29 mouse cellular contexts compared by ENCODE assay signal in genomic region chr8:118662001-118662829, GRCm38 (mm10).
DNase-seq lines count a peak whose midpoint lies in the region; ATAC-seq lines count a peak whose summit lies in the region.
"Had no signal": no experiment of that assay in that cellular context is flagged by ENCODE, and none has a peak within 500 bp of the region (broad histone marks: within the 10 kb centered on the region; RNA-seq: fewer than 3 reads in every experiment).

No protein-coding gene starts in this region.

- no peaks in the 10 kb centered on the region for H3K36me3 ChIP-seq in heart, embryonic 11.5 days (ENCODE audit: control insufficient read depth, insufficient read depth, low read length)
- no peaks in the 10 kb centered on the region for H3K36me3 ChIP-seq in kidney, embryonic 16.5 days (ENCODE audit: insufficient read depth, low read length)
- H3K36me3 ChIP-seq in embryonic facial prominence, embryonic 14.5 days (ENCODE audit: control insufficient read depth, insufficient read depth, low read length), result no peaks in the 10 kb centered on the region
- no peaks in the 10 kb centered on the region for H3K36me3 ChIP-seq in midbrain, embryonic 15.5 days (replicated peaks)
- H3K36me3 ChIP-seq: embryonic facial prominence, embryonic 12.5 days; forebrain, embryonic 12.5 days; kidney, embryonic 15.5 days; liver, embryonic 12.5 days; midbrain, embryonic 10.5 days; stomach, embryonic 15.5 days had no signal

- no peak overlapping the region for H3K27ac ChIP-seq in heart, embryonic 11.5 days (ENCODE audit: low read depth, low read length)
- H3K27ac ChIP-seq in kidney, embryonic 16.5 days (ENCODE audit: low read length), result no peak overlapping the region
- no peak overlapping the region for H3K27ac ChIP-seq in embryonic facial prominence, embryonic 14.5 days (replicated peaks; ENCODE audit: low read depth, low read length)
- no peak overlapping the region for H3K27ac ChIP-seq in midbrain, embryonic 15.5 days
- H3K27ac ChIP-seq: embryonic facial prominence, embryonic 12.5 days; forebrain, embryonic 12.5 days; kidney, embryonic 15.5 days; liver, embryonic 12.5 days; midbrain, embryonic 10.5 days; stomach, embryonic 15.5 days had no signal

- peaks cover 6% of the 10 kb centered on the region; the same call in 1 of the 2 replicates for H3K9me3 ChIP-seq in heart, embryonic 11.5 days (replicated peaks; ENCODE audit: control insufficient read depth, low read length)
- H3K9me3 ChIP-seq in kidney, embryonic 16.5 days (ENCODE audit: low read length), result no peaks in the 10 kb centered on the region; the same call in 1 of the 2 replicates
- H3K9me3 ChIP-seq in embryonic facial prominence, embryonic 14.5 days (ENCODE audit: control insufficient read depth, low read length), result peaks cover 17% of the 10 kb centered on the region
- no peaks in the 10 kb centered on the region for H3K9me3 ChIP-seq in midbrain, embryonic 15.5 days
- H3K9me3 ChIP-seq: embryonic facial prominence, embryonic 12.5 days; forebrain, embryonic 12.5 days; kidney, embryonic 15.5 days; midbrain, embryonic 10.5 days; stomach, embryonic 15.5 days had no signal

- DNase-seq in heart, postnatal 4 days, result no peak
- peak; percentile 9 for DNase-seq in kidney, postnatal 10 days
- peak; percentile 65 for DNase-seq in 3T3-L1 (ENCODE audit: low read depth, low spot score)
- DNase-seq in embryonic facial prominence, embryonic 14.5 days (ENCODE audit: low spot score), result peak; percentile 42
- DNase-seq: adrenal gland, adult 2 months; adrenal gland, postnatal 36 days; cerebellum, adult 18-20 months; forebrain, postnatal 0 days; gastrocnemius, postnatal 14 days; heart, adult 11 months; heart, postnatal 14 days; kidney, adult 18-20 months; kidney, postnatal 4 days; layer of hippocampus, postnatal 36 days; left cerebral cortex, postnatal 4 days; liver, postnatal 0 days; right cerebral cortex, postnatal 25 days had no signal

- H3K9ac ChIP-seq in heart, embryonic 11.5 days (ENCODE audit: low read depth, low read length), result no peak overlapping the region
- H3K9ac ChIP-seq in kidney, embryonic 16.5 days (replicated peaks; ENCODE audit: low read length), result no peak overlapping the region
- H3K9ac ChIP-seq in embryonic facial prominence, embryonic 14.5 days (ENCODE audit: low read depth, low read length), result no peak overlapping the region
- H3K9ac ChIP-seq in midbrain, embryonic 15.5 days, result no peak overlapping the region
- H3K9ac ChIP-seq: embryonic facial prominence, embryonic 12.5 days; forebrain, embryonic 12.5 days; forebrain, postnatal 0 days; kidney, embryonic 15.5 days; liver, embryonic 12.5 days; liver, postnatal 0 days; stomach, embryonic 15.5 days had no signal

- no peaks in the 10 kb centered on the region for H3K4me1 ChIP-seq in heart, embryonic 11.5 days (ENCODE audit: control insufficient read depth, insufficient read depth, low read length)
- no peaks in the 10 kb centered on the region for H3K4me1 ChIP-seq in kidney, embryonic 16.5 days (ENCODE audit: insufficient read depth, low read length)
- no peaks in the 10 kb centered on the region for H3K4me1 ChIP-seq in embryonic facial prominence, embryonic 14.5 days (ENCODE audit: control insufficient read depth, insufficient read depth, low read length)
- H3K4me1 ChIP-seq in midbrain, embryonic 15.5 days, result 0 out of 2 replicates have a peak, but pooled peaks cover 6% of the 10 kb centered on the region
- H3K4me1 ChIP-seq: embryonic facial prominence, embryonic 12.5 days; forebrain, embryonic 12.5 days; kidney, embryonic 15.5 days; liver, embryonic 12.5 days; midbrain, embryonic 10.5 days; stomach, embryonic 15.5 days had no signal

- H3K27me3 ChIP-seq in heart, embryonic 11.5 days (ENCODE audit: control insufficient read depth, insufficient read depth, low read length), result no peaks in the 10 kb centered on the region
- no peaks in the 10 kb centered on the region for H3K27me3 ChIP-seq in kidney, embryonic 16.5 days (ENCODE audit: insufficient read depth, low read length)
- no peaks in the 10 kb centered on the region for H3K27me3 ChIP-seq in embryonic facial prominence, embryonic 14.5 days (replicated peaks; ENCODE audit: control insufficient read depth, insufficient read depth, low read length)
- no peaks in the 10 kb centered on the region for H3K27me3 ChIP-seq in midbrain, embryonic 15.5 days (replicated peaks)
- H3K27me3 ChIP-seq: embryonic facial prominence, embryonic 12.5 days; forebrain, embryonic 12.5 days; kidney, embryonic 15.5 days; liver, embryonic 12.5 days; stomach, embryonic 15.5 days had no signal

- H3K4me2 ChIP-seq in heart, embryonic 11.5 days, result no peak overlapping the region
- H3K4me2 ChIP-seq in kidney, embryonic 16.5 days (replicated peaks; ENCODE audit: low read depth, low read length), result no peak overlapping the region
- no peak overlapping the region for H3K4me2 ChIP-seq in embryonic facial prominence, embryonic 14.5 days (ENCODE audit: low read depth, low read length)
- H3K4me2 ChIP-seq in midbrain, embryonic 15.5 days, result no peak overlapping the region
- H3K4me2 ChIP-seq: embryonic facial prominence, embryonic 12.5 days; forebrain, embryonic 12.5 days; kidney, embryonic 15.5 days; liver, embryonic 12.5 days; stomach, embryonic 15.5 days had no signal

- ATAC-seq in heart, embryonic 11.5 days (replicated peaks; ENCODE audit: insufficient number of reproducible peaks, low FRiP score, low TSS enrichment), result peak; percentile 42; the same call in 1 of the 2 replicates
- ATAC-seq in kidney, embryonic 16.5 days (ENCODE audit: low FRiP score, low TSS enrichment), result no peak
- ATAC-seq in embryonic facial prominence, embryonic 14.5 days (ENCODE audit: low read depth), result no peak
- no peak for ATAC-seq in midbrain, embryonic 15.5 days (replicated peaks)
- ATAC-seq: CD4-positive, CD25-positive, alpha-beta regulatory T cell, adult 4 months; forebrain, postnatal 0 days; hindbrain, embryonic 16.5 days; liver, embryonic 12.5 days; liver, postnatal 0 days; midbrain, embryonic 16.5 days had no signal

- no peak overlapping the region for H3K4me3 ChIP-seq in heart, embryonic 11.5 days (ENCODE audit: low read depth, low read length)
- no peak overlapping the region for H3K4me3 ChIP-seq in kidney, embryonic 16.5 days (ENCODE audit: low read length)
- H3K4me3 ChIP-seq in embryonic facial prominence, embryonic 14.5 days (ENCODE audit: low read depth, low read length), result no peak overlapping the region
- H3K4me3 ChIP-seq in midbrain, embryonic 15.5 days, result no peak overlapping the region
- H3K4me3 ChIP-seq: embryonic facial prominence, embryonic 12.5 days; forebrain, embryonic 12.5 days; kidney, embryonic 15.5 days; liver, embryonic 12.5 days; midbrain, embryonic 10.5 days; stomach, embryonic 15.5 days had no signal

- 42% methylated on average over 8 of the region's 8 CpGs for WGBS in heart, embryonic 11.5 days (ENCODE audit: insufficient replicate concordance)
- WGBS in kidney, embryonic 16.5 days, result 64% methylated on average over 8 of the region's 8 CpGs
- WGBS in embryonic facial prominence, embryonic 14.5 days, result 54% methylated on average over 8 of the region's 8 CpGs
- 80% methylated on average over 8 of the region's 8 CpGs for WGBS in midbrain, embryonic 15.5 days
